In the genomic region with DNA sequence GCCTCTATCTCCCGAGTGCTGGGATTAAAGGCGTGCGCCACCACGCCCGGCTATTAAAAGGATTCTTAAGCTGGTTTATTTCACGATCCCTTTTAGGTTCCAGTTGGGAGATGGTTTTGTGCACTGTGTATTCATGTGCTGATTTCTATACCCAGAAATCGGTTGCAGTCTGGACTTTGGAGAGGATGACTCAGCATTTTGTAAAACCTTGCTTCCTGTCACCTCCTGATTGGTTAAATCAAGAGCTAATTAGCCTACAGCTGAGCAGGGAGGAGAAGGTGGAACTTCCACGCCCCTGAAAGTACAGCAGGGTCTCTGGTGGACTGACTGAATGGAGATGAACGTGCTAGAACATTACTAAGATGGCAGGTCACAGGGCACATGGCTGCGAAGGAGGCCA, we compare ENCODE assay signal across 27 mouse cellular contexts. TPM values are rescaled to one million over a fixed set of nuclear protein-coding genes. Genes with fewer than 3 reads are reported as not detected.
A peak's percentile ranks its signal among the peaks of the same experiment; 100 is the strongest.
DNase-seq lines count a peak whose midpoint lies in the region; ATAC-seq and TF ChIP-seq lines count a peak whose summit lies in the region.
"Had no signal": no experiment of that assay in that cellular context is flagged by ENCODE, and none has a peak within 500 bp of the region (broad histone marks: within the 10 kb centered on the region; RNA-seq: fewer than 3 reads in every experiment).

No protein-coding gene starts in this region.

- H3K4me3 ChIP-seq in midbrain, embryonic 11.5 days (ENCODE audit: low read depth, low read length): no peak overlapping the region
- H3K4me3 ChIP-seq in midbrain, embryonic 14.5 days (replicated peaks; ENCODE audit: low read depth, low read length): no peak overlapping the region
- H3K4me3 ChIP-seq in CH12.LX (replicated peaks in 1 of 3; ENCODE audit: low read depth in 2 of 3, low read length in 2 of 3, poor library complexity in 1 of 3): no peak overlapping the region
- no peak overlapping the region for H3K4me3 ChIP-seq in forebrain, embryonic 13.5 days
- H3K4me3 ChIP-seq: forebrain, embryonic 15.5 days; heart, embryonic 10.5 days; heart, embryonic 13.5 days had no signal

- H3K9me3 ChIP-seq in midbrain, embryonic 11.5 days (ENCODE audit: control insufficient read depth, low read length): no peaks in the 10 kb centered on the region
- H3K9me3 ChIP-seq in midbrain, embryonic 14.5 days (ENCODE audit: control insufficient read depth, low read length): no peaks in the 10 kb centered on the region
- no peaks in the 10 kb centered on the region for H3K9me3 ChIP-seq in CH12.LX (replicated peaks; ENCODE audit: low read length)
- no peaks in the 10 kb centered on the region for H3K9me3 ChIP-seq in forebrain, embryonic 13.5 days (replicated peaks)
- H3K9me3 ChIP-seq: forebrain, embryonic 15.5 days; heart, embryonic 10.5 days; heart, embryonic 13.5 days had no signal

- ATAC-seq in midbrain, embryonic 11.5 days (ENCODE audit: low FRiP score): no peak
- ATAC-seq in midbrain, embryonic 14.5 days (ENCODE audit: low FRiP score, low TSS enrichment): no peak
- ATAC-seq in common myeloid progenitor, adult 5-6 weeks (replicated peaks; ENCODE audit: low read depth, poor library complexity, severe bottlenecking): 0 out of 2 replicates have a peak, but pooled peaks have one; percentile 22
- no peak for ATAC-seq in forebrain, embryonic 13.5 days
- ATAC-seq: CD4-positive, CD25-positive, alpha-beta regulatory T cell, adult 4 months; forebrain, embryonic 15.5 days; hindbrain, postnatal 0 days; inflammation-experienced regulatory T-cells, adult 6 months; intestine, embryonic 16.5 days had no signal

- H3K27me3 ChIP-seq in midbrain, embryonic 11.5 days (ENCODE audit: control insufficient read depth, insufficient read depth, low read length): no peaks in the 10 kb centered on the region
- H3K27me3 ChIP-seq in midbrain, embryonic 14.5 days (ENCODE audit: control insufficient read depth, insufficient read depth, low read length): no peaks in the 10 kb centered on the region
- H3K27me3 ChIP-seq in CH12.LX (replicated peaks): no peaks in the 10 kb centered on the region
- H3K27me3 ChIP-seq in forebrain, embryonic 13.5 days: no peaks in the 10 kb centered on the region
- H3K27me3 ChIP-seq: forebrain, embryonic 15.5 days; heart, embryonic 13.5 days had no signal

- no peaks in the 10 kb centered on the region for H3K4me1 ChIP-seq in midbrain, embryonic 11.5 days (ENCODE audit: control insufficient read depth, insufficient read depth, low read length)
- no peaks in the 10 kb centered on the region for H3K4me1 ChIP-seq in midbrain, embryonic 14.5 days (ENCODE audit: control insufficient read depth, insufficient read depth, low read length)
- peaks cover 9 to 47% of the 10 kb centered on the region in 2 experiments for H3K4me1 ChIP-seq in CH12.LX (ENCODE audit: control insufficient read depth in 1 of 2, insufficient read depth in 2 of 2)
- H3K4me1 ChIP-seq in forebrain, embryonic 13.5 days: no peaks in the 10 kb centered on the region
- H3K4me1 ChIP-seq: forebrain, embryonic 15.5 days had no signal

- peak; percentile 31 for DNase-seq in midbrain, embryonic 11.5 days (ENCODE audit: low spot score, missing footprints)
- DNase-seq in midbrain, embryonic 14.5 days: no peak
- DNase-seq in CH12.LX (ENCODE audit: extremely low read depth) (peak; percentile 53), R1 (ENCODE audit: low read depth, low spot score) (peak; percentile 93), adipocyte (ENCODE audit: low spot score) (no peak)
- no peak for DNase-seq in urinary bladder, postnatal 36 days (ENCODE audit: low spot score in 2 of 2)
- DNase-seq: adrenal gland, adult 8-10 months; adrenal gland, postnatal 25 days; cerebellum, adult 11-12 months; cerebellum, adult 8-10 months; cerebellum, postnatal 10 days; cerebellum, postnatal 36 days; gastrocnemius, postnatal 25 days; heart, postnatal 14 days; heart, postnatal 4 days; kidney, adult 18-20 months had no signal

- peak; percentile 20; the same call in 1 of the 2 replicates for TF ChIP-seq EP300 in CH12.LX (IDR thresholded peaks at IDR 0.05; ENCODE audit: low read length)

- H3K79me2 ChIP-seq in CH12.LX (replicated peaks; ENCODE audit: control insufficient read depth, extremely low read depth, insufficient read depth, poor library complexity, severe bottlenecking): no peaks in the 10 kb centered on the region

- no peak for TF ChIP-seq RAD21 in CH12.LX (IDR thresholded peaks at IDR 0.05; ENCODE audit: low read depth, low read length)

- no peaks in the 10 kb centered on the region for H3K36me3 ChIP-seq in midbrain, embryonic 11.5 days (ENCODE audit: control insufficient read depth, insufficient read depth, low read length)
- H3K36me3 ChIP-seq in midbrain, embryonic 14.5 days (ENCODE audit: control insufficient read depth, insufficient read depth, low read length): no peaks in the 10 kb centered on the region
- H3K36me3 ChIP-seq in CH12.LX (replicated peaks in 1 of 2; ENCODE audit: control insufficient read depth in 1 of 2, insufficient read depth in 1 of 2, low read length in 1 of 2): no peaks in the 10 kb centered on the region
- no peaks in the 10 kb centered on the region for H3K36me3 ChIP-seq in forebrain, embryonic 13.5 days (ENCODE audit: poor library complexity, severe bottlenecking)
- H3K36me3 ChIP-seq: forebrain, embryonic 15.5 days had no signal

- no peak overlapping the region for H3K9ac ChIP-seq in midbrain, embryonic 11.5 days (ENCODE audit: low read length)
- no peak overlapping the region for H3K9ac ChIP-seq in midbrain, embryonic 14.5 days (replicated peaks; ENCODE audit: low read length)
- H3K9ac ChIP-seq in CH12.LX (ENCODE audit: insufficient read depth, low read depth): no peak overlapping the region
- H3K9ac ChIP-seq in forebrain, embryonic 13.5 days: no peak overlapping the region
- H3K9ac ChIP-seq: forebrain, embryonic 15.5 days; heart, embryonic 13.5 days; hindbrain, embryonic 14.5 days had no signal

- dilution Hi-C loops in CH12.LX (cut with MboI; ENCODE audit: extremely low pct_ligation_motif_present, extremely low pct_unique_long_range_greater_than_20kb, low sequenced_read_pairs): no loop called here

- WGBS in midbrain, embryonic 11.5 days: 83% methylated on average over 10 of the region's 10 CpGs
- WGBS in midbrain, embryonic 14.5 days: 84% methylated on average over 10 of the region's 10 CpGs
- WGBS in forebrain, embryonic 13.5 days: 86% methylated on average over 10 of the region's 10 CpGs

- TF ChIP-seq POLR2A in CH12.LX (IDR thresholded peaks at IDR 0.05; ENCODE audit: low read depth, low read length): no peak

- H3K4me2 ChIP-seq in midbrain, embryonic 11.5 days: no peak overlapping the region
- H3K4me2 ChIP-seq in midbrain, embryonic 14.5 days (ENCODE audit: low read length): no peak overlapping the region
- no peak overlapping the region for H3K4me2 ChIP-seq in CH12.LX (ENCODE audit: insufficient read depth, low read depth, poor library complexity, severe bottlenecking)
- H3K4me2 ChIP-seq in forebrain, embryonic 13.5 days: no peak overlapping the region
- H3K4me2 ChIP-seq: forebrain, embryonic 15.5 days; heart, embryonic 13.5 days; hindbrain, embryonic 14.5 days had no signal

- in situ Hi-C loops in CH12.LX (cut with MboI; ENCODE audit: low pct_ligation_motif_present, low pct_unique_long_range_greater_than_20kb, low sequenced_read_pairs): no loop called here

- H3K27ac ChIP-seq in midbrain, embryonic 11.5 days (ENCODE audit: low read depth, low read length): no peak overlapping the region
- H3K27ac ChIP-seq in midbrain, embryonic 14.5 days (replicated peaks; ENCODE audit: low read depth, low read length): no peak overlapping the region
- no peak overlapping the region for H3K27ac ChIP-seq in CH12.LX (ENCODE audit: insufficient read depth, low read depth)
- no peak overlapping the region for H3K27ac ChIP-seq in forebrain, embryonic 13.5 days
- H3K27ac ChIP-seq: forebrain, embryonic 15.5 days; heart, embryonic 10.5 days; heart, embryonic 13.5 days; hindbrain, embryonic 14.5 days; hindbrain, postnatal 0 days had no signal

- no peak for TF ChIP-seq CTCF in CH12.LX (conservative IDR thresholded peaks at IDR 0.05 in 1 of 2, IDR thresholded peaks at IDR 0.05 in 1 of 2; ENCODE audit: low read depth in 2 of 2, low read length in 2 of 2)

TF ChIP-seq in CH12.LX, 34 proteins besides CTCF, POLR2A, EP300 and RAD21:
- peak; percentile 95 for TF ChIP-seq MAFK (IDR thresholded peaks at IDR 0.05; ENCODE audit: insufficient replicate concordance, low read length)
- no peak for TF ChIP-seq ELF1 (IDR thresholded peaks at IDR 0.05; ENCODE audit: low read depth, low read length)
- peak; percentile 21; the same call in 1 of the 2 replicates for TF ChIP-seq JUN (IDR thresholded peaks at IDR 0.05; ENCODE audit: insufficient read depth, low read depth, low read length)

RNA-seq across cellular contexts. Expression of gene Tmem252, which starts 12.6 kb away (rescaled TPM):
- polyA plus RNA-seq in midbrain, embryonic 11.5 days (2014; fragmentation: Nextera tagmentation; extraction: Ambion mirVana): 0.29 and 0.58 TPM in 2 replicates
- polyA plus RNA-seq in midbrain, embryonic 14.5 days (2014; fragmentation: Nextera tagmentation; extraction: Ambion mirVana): 1.2 and 2.0 TPM in 2 replicates
- total RNA-seq in CH12.LX (2012; rRNA removed) (not detected in 2 replicates), CH12.LX (2014; rRNA removed) (not detected in 2 replicates)
- not detected in 2 replicates for polyA plus RNA-seq in CH12.LX (2012; ENCODE audit: insufficient read length, low read depth)
- total RNA-seq in common myeloid progenitor, adult 5-6 weeks (2017): not detected in 2 replicates
- 0.84 and 0.88 TPM in 2 replicates for polyA plus RNA-seq in forebrain, embryonic 13.5 days (2015; fragmentation: Nextera tagmentation; extraction: Ambion mirVana)
- total RNA-seq: MEL had no signal
- polyA plus RNA-seq: CD4-positive, CD25-positive, alpha-beta regulatory T cell, adult 4 months; inflammation-experienced regulatory T-cells, adult 6 months had no signal

Comparison
In these comparisons a context has a peak if more than half of its experiments do, and no peak if none do; other contexts are left out.
1. DNase-seq: peak in midbrain, embryonic 11.5 days (single experiment), CH12.LX (single experiment) and R1 (single experiment); none in midbrain, embryonic 14.5 days (single experiment), adipocyte (single experiment) and urinary bladder, postnatal 36 days (0 of 2).